Mouse (Mus musculus) small intestine, adult 2 months (tissue): ENCODE measurements around the gene Car5b.

Experiments
- CTCF ChIP-seq: fragments of 200-500 bp; IDR thresholded peaks from 2 replicates; pipeline ENCODE4 v1.5.1; 2012; ENCODE audit warnings: low read depth, mild to moderate bottlenecking, control low read depth, inconsistent platforms, low read length, moderate library complexity, mixed read lengths; ENCODE audit not compliant: insufficient replicate concordance, insufficient read length; ENCODE audit errors: extremely low read depth
- POLR2A ChIP-seq: fragments of 200-500 bp; IDR thresholded peaks from 2 replicates; pipeline ENCODE4 v1.6.1; 2012; ENCODE audit warnings: low read depth, mild to moderate bottlenecking, control low read depth, inconsistent platforms, low read length, moderate library complexity

DNA sequence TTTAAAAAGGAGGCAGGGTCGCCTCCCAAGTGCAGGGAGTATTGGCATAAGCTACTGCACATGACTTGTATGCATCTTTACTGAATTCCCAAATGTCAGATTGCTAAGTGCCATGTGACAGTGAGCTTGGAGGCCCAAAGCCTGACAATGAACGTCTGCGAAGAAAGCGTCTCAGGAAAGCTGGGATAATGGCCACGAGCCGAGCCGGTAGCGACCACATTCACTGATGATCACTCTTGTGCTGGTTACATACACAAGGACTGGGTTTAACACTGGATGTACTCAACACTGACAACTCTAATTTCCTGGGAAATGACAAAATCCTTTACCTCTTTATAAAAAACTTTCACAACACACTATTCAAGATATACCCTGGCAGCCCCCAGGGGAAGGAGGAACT, 93.1 kb downstream of the Car5b start:
- TF ChIP-seq CTCF: no peak
- no peak for TF ChIP-seq POLR2A
